Mouse (Mus musculus): ENCODE results near the gene Gja10. TPM values are rescaled to one million over a fixed set of nuclear protein-coding genes. Genes with fewer than 3 reads are reported as not detected.

Gja10 gene
- total RNA-seq, 2 experiments from 2014 or later = not detected

GRCm38 (mm10) chr4:32562319-32563115 lies 40.0 kb downstream of the Gja10 start:
- no peak for ATAC-seq (replicated peaks; ENCODE audit: poor library complexity, severe bottlenecking)

DNA sequence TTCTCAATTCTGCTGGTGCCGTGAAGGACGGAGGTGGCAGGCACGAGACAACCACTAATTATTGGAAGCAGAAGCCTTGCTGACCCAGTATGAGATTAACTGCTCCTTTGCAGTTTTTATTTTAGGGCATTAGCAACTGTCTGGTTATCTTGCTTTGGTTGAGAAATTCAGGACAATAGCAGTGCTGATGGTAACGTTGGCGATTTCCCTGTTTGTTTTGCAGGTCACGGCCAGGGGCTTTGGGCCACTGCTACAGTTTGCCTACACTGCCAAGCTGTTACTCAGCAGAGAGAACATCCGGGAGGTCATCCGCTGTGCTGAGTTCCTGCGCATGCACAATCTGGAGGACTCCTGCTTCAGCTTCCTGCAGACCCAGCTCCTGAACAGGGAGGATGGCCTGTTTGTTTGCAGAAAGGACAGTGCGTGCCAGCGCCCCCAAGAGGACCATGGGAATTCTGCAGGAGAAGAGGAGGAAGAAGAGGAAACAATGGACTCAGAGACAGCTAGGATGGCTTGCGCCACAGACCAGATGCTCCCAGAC lies 40.9 kb downstream of the Gja10 start:
- peak; percentile 66 for ATAC-seq (replicated peaks; ENCODE audit: poor library complexity, severe bottlenecking)

DNA sequence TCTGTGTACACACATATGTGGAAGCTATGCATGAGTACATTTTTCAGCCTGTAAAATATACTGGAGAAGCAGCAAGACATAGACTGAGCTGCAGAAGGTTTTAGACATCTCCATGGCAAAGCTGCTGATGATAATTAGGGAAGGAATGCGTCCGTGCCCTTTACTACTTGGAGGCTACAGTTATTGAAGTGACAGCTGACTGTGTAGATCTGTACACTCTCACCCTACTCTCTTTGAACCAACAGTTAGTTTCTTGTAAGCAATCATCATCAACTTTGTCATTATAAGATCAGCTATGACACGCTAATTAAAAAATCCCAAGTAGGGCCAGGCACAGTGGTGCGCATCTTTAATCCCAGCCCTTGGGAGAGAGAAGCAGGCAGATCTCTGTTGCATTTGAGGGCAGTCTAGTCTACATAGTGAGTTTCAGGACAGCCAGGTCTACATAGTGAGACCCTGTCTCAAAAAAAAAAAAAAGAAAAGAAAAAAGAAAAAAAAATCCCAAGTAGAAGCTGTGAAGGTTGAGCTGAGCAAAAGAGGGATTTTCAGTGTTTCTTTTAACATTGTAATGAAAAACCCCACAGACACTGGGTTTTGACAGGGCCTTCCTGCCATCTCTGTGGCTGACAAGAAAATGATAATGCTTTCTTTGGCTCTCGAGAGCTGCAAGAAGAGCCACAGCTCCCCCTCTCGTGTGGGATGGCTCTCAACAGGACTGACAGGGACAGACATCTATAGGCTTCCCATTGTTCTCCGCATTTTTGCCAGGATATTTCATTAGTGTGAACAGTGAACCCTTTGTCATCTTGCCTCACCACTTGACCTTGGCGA lies 41.6 kb downstream of the Gja10 start:
- ATAC-seq (replicated peaks; ENCODE audit: poor library complexity, severe bottlenecking) = no peak

- no peak for ATAC-seq (replicated peaks; ENCODE audit: poor library complexity, severe bottlenecking)
Observed at GRCm38 (mm10) chr4:32560246-32560645, 42.3 kb downstream of the Gja10 start.

GRCm38 (mm10) chr4:32555506-32555905 lies 47.1 kb downstream of the Gja10 start:
- ATAC-seq (replicated peaks; ENCODE audit: poor library complexity, severe bottlenecking) = no peak

- peak; percentile 63 for ATAC-seq (replicated peaks; ENCODE audit: poor library complexity, severe bottlenecking)
Observed at GRCm38 (mm10) chr4:32551337-32551736, 51.2 kb downstream of the Gja10 start.

- ATAC-seq (replicated peaks; ENCODE audit: poor library complexity, severe bottlenecking) = no peak
Observed at GRCm38 (mm10) chr4:32549150-32549549, 53.4 kb downstream of the Gja10 start.

Other genes starting within 250 kb of the Gja10 start
- gene Casp8ap2, start 12.7 kb upstream of the Gja10 start, total RNA-seq (2014; fragmentation: Nextera tagmentation) = 50.6 and 54.4 TPM in 2 replicates
- 50.4 and 66.4 TPM in 2 replicates for gene Casp8ap2, start 12.7 kb upstream of the Gja10 start, total RNA-seq (2017)
- 110 and 121 TPM in 2 replicates for gene Mdn1, start 54.4 kb upstream of the Gja10 start, total RNA-seq (2014; fragmentation: Nextera tagmentation)
- gene Mdn1, start 54.4 kb upstream of the Gja10 start, total RNA-seq (2017) = 62.4 and 65.1 TPM in 2 replicates
- 19.6 and 28.0 TPM in 2 replicates for gene Lyrm2, start 197.5 kb upstream of the Gja10 start, total RNA-seq (2014; fragmentation: Nextera tagmentation)
- 40.2 and 82.2 TPM in 2 replicates for gene Lyrm2, start 197.5 kb upstream of the Gja10 start, total RNA-seq (2017)